In genomic region chr3:55353909-55354511, GRCm38 (mm10) we compare ENCODE assay signal across 8 mouse cellular contexts.
DNase-seq lines count a peak whose midpoint lies in the region; ATAC-seq and TF ChIP-seq lines count a peak whose summit lies in the region.

No protein-coding gene starts in this region.

- no peak overlapping the region for H3K9ac ChIP-seq in heart, embryonic 11.5 days (ENCODE audit: low read depth, low read length)
- no peak overlapping the region for H3K9ac ChIP-seq in lung, embryonic 15.5 days
- H3K9ac ChIP-seq in liver, postnatal 0 days (replicated peaks), result no peak overlapping the region

- TF ChIP-seq CTCF in liver, postnatal 0 days (IDR thresholded peaks at IDR 0.05; ENCODE audit: low read depth), result no peak

- H3K27ac ChIP-seq in heart, embryonic 11.5 days (ENCODE audit: low read depth, low read length), result no peak overlapping the region
- no peak overlapping the region for H3K27ac ChIP-seq in lung, embryonic 15.5 days
- no peak overlapping the region for H3K27ac ChIP-seq in liver, postnatal 0 days (ENCODE audit: low read depth)

- WGBS in heart, embryonic 11.5 days (ENCODE audit: insufficient replicate concordance), result 71% methylated on average over 13 of the region's 13 CpGs
- WGBS in lung, embryonic 15.5 days, result 32% methylated on average over 13 of the region's 13 CpGs
- 65% methylated on average over 13 of the region's 13 CpGs for WGBS in liver, postnatal 0 days (ENCODE audit: insufficient replicate concordance)

- no peak overlapping the region for H3K4me2 ChIP-seq in heart, embryonic 11.5 days
- no peak overlapping the region for H3K4me2 ChIP-seq in lung, embryonic 15.5 days
- no peak overlapping the region for H3K4me2 ChIP-seq in liver, postnatal 0 days (ENCODE audit: low read depth, low read length)

- DNase-seq in heart, adult 11 months, result peak; percentile 95
- peak; percentile 37 for DNase-seq in brain, embryonic 18.5 days (ENCODE audit: low read depth, low spot score)
- DNase-seq in gastrocnemius, adult 8-10 months (ENCODE audit: low spot score in 2 of 2), result peak; percentile 33 to 51
- peak; percentile 48 for DNase-seq in kidney, adult 9 months
- DNase-seq in ovary, postnatal 36 days (ENCODE audit: low spot score), result peak; percentile 31
- no peak for DNase-seq in liver, postnatal 0 days

- no peak overlapping the region for H3K4me3 ChIP-seq in heart, embryonic 11.5 days (ENCODE audit: low read depth, low read length)
- no peak overlapping the region for H3K4me3 ChIP-seq in lung, embryonic 15.5 days
- no peak overlapping the region for H3K4me3 ChIP-seq in liver, postnatal 0 days (ENCODE audit: low read depth, low read length)

- H3K36me3 ChIP-seq in heart, embryonic 11.5 days (ENCODE audit: control insufficient read depth, insufficient read depth, low read length), result no peaks in the 10 kb centered on the region
- no peaks in the 10 kb centered on the region for H3K36me3 ChIP-seq in lung, embryonic 15.5 days
- H3K36me3 ChIP-seq in liver, postnatal 0 days (replicated peaks; ENCODE audit: insufficient read depth, low read length), result no peaks in the 10 kb centered on the region

- H3K27me3 ChIP-seq in heart, embryonic 11.5 days (ENCODE audit: control insufficient read depth, insufficient read depth, low read length), result no peaks in the 10 kb centered on the region
- H3K27me3 ChIP-seq in lung, embryonic 15.5 days, result no peaks in the 10 kb centered on the region
- H3K27me3 ChIP-seq in liver, postnatal 0 days (ENCODE audit: insufficient read depth, low read length), result no peaks in the 10 kb centered on the region

- H3K9me3 ChIP-seq in heart, embryonic 11.5 days (replicated peaks; ENCODE audit: control insufficient read depth, low read length), result no peaks in the 10 kb centered on the region
- H3K9me3 ChIP-seq in lung, embryonic 15.5 days, result no peaks in the 10 kb centered on the region
- no peaks in the 10 kb centered on the region for H3K9me3 ChIP-seq in liver, postnatal 0 days (ENCODE audit: low read length)

- H3K4me1 ChIP-seq in heart, embryonic 11.5 days (ENCODE audit: control insufficient read depth, insufficient read depth, low read length), result no peaks in the 10 kb centered on the region
- H3K4me1 ChIP-seq in lung, embryonic 15.5 days, result peaks cover 3% of the 10 kb centered on the region; the same call in 1 of the 2 replicates
- no peaks in the 10 kb centered on the region for H3K4me1 ChIP-seq in liver, postnatal 0 days (ENCODE audit: insufficient read depth)

- TF ChIP-seq EP300 in liver, postnatal 0 days (IDR thresholded peaks at IDR 0.05; ENCODE audit: low read depth), result no peak

- no peak for ATAC-seq in heart, embryonic 11.5 days (replicated peaks; ENCODE audit: insufficient number of reproducible peaks, low FRiP score, low TSS enrichment)
- ATAC-seq in lung, embryonic 15.5 days (ENCODE audit: borderline replicate concordance, extremely low read depth, low FRiP score, low TSS enrichment), result peak; percentile 32; the same call in 1 of the 2 replicates
- ATAC-seq in liver, postnatal 0 days, result no peak
